Mouse (Mus musculus): ENCODE data around the gene Celf1.
"Not testable (repeated sequence)": the region's sequence is repeated elsewhere in the genome, so short reads cannot be mapped to it uniquely, and the experiment has no call there.

Celf1 gene

GRCm38 (mm10) chr2:90940233-90941229, at the start of gene Celf1:
Gene Celf1 (plus strand): TSS chr2:90940382.
- peak; percentile 89 for ATAC-seq (ENCODE audit: low TSS enrichment)

- no peak for ATAC-seq (ENCODE audit: low TSS enrichment)
Observed at GRCm38 (mm10) chr2:90893673-90894298, 46.4 kb upstream of the Celf1 start.

- not testable (repeated sequence) for ATAC-seq (ENCODE audit: low TSS enrichment)
Observed at GRCm38 (mm10) chr2:90894299-90894677, 45.9 kb upstream of the Celf1 start.

GRCm38 (mm10) chr2:90903398-90903797, 36.8 kb upstream of the Celf1 start:
- ATAC-seq (ENCODE audit: low TSS enrichment), result no peak

GRCm38 (mm10) chr2:90904076-90904855, 35.9 kb upstream of the Celf1 start, which contains the start of the genes Kbtbd4 and Ndufs3:
Gene Kbtbd4 (plus strand): TSS chr2:90904740.
Gene Ndufs3 (minus strand): TSS chr2:90904827.
- ATAC-seq (ENCODE audit: low TSS enrichment), result peak; percentile 93

GRCm38 (mm10) chr2:90904856-90905224, 35.3 kb upstream of the Celf1 start:
- ATAC-seq (ENCODE audit: low TSS enrichment), result peak; percentile 11

- ATAC-seq (ENCODE audit: low TSS enrichment), result no peak
Observed at GRCm38 (mm10) chr2:90906721-90907120, 33.5 kb upstream of the Celf1 start.

- no peak for ATAC-seq (ENCODE audit: low TSS enrichment)
Observed at GRCm38 (mm10) chr2:90910861-90911260, 29.3 kb upstream of the Celf1 start.

GRCm38 (mm10) chr2:90911668-90912067, 28.5 kb upstream of the Celf1 start:
- ATAC-seq (ENCODE audit: low TSS enrichment), result no peak

- no peak for ATAC-seq (ENCODE audit: low TSS enrichment)
Observed at GRCm38 (mm10) chr2:90913671-90914070, 26.5 kb upstream of the Celf1 start.

GRCm38 (mm10) chr2:90915516-90915915, 24.7 kb upstream of the Celf1 start:
- ATAC-seq (ENCODE audit: low TSS enrichment), result peak; percentile 36; the same call in 1 of the 2 replicates

- peak; percentile 7; the same call in 1 of the 2 replicates for ATAC-seq (ENCODE audit: low TSS enrichment)
Observed at GRCm38 (mm10) chr2:90916560-90917232, 23.5 kb upstream of the Celf1 start.

GRCm38 (mm10) chr2:90917233-90917998, 22.8 kb upstream of the Celf1 start:
- peak; percentile 62 for ATAC-seq (ENCODE audit: low TSS enrichment)

GRCm38 (mm10) chr2:90917999-90918698, 22.0 kb upstream of the Celf1 start:
- ATAC-seq (ENCODE audit: low TSS enrichment), result no peak; the same call in 1 of the 2 replicates

- no peak for ATAC-seq (ENCODE audit: low TSS enrichment)
Observed at GRCm38 (mm10) chr2:90921178-90921577, 19.0 kb upstream of the Celf1 start.

GRCm38 (mm10) chr2:90922636-90923035, 17.5 kb upstream of the Celf1 start:
- ATAC-seq (ENCODE audit: low TSS enrichment), result no peak

GRCm38 (mm10) chr2:90928566-90928965, 11.6 kb upstream of the Celf1 start:
- no peak for ATAC-seq (ENCODE audit: low TSS enrichment)

- ATAC-seq (ENCODE audit: low TSS enrichment), result no peak
Observed at GRCm38 (mm10) chr2:90931829-90932228, 8.4 kb upstream of the Celf1 start.

- no peak for ATAC-seq (ENCODE audit: low TSS enrichment)
Observed at GRCm38 (mm10) chr2:90932273-90932672, 7.9 kb upstream of the Celf1 start.

- no peak for ATAC-seq (ENCODE audit: low TSS enrichment)
Observed at GRCm38 (mm10) chr2:90938362-90938761, 1.8 kb upstream of the Celf1 start.
